Mouse (Mus musculus) ES-CJ7 (cell line): ENCODE results near the gene Lpar5.
A peak's percentile ranks its signal among the peaks of the same experiment; 100 is the strongest.

Experiments
- DNase-seq: peaks from one replicate; pipeline ENCODE4 v3.0.0; 2011; ENCODE audit warnings: low read depth, low spot score

Gene Lpar5

GRCm38 (mm10) chr6:125119387-125119786, 51.7 kb downstream of the Lpar5 start:
- no peak for DNase-seq

DNA sequence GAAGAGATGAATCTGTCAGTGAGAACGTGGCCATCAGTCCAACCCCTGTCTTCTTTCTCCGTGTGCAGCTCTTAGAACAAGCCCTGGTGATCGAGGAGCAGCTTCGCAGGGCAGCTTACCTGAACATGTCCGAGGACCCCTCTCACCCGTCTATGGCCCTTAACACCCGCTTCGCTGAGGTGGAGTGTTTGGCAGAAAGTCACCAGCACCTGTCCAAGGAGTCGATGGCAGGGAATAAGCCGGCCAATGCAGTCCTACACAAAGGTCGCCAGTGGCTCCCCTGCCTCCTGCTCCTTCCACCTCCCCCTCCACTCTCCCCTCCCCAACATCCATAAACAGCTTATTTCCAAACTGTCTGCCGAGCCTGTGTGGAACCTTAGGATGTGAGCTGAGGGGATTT, 61.0 kb downstream of the Lpar5 start:
- no peak for DNase-seq

DNA sequence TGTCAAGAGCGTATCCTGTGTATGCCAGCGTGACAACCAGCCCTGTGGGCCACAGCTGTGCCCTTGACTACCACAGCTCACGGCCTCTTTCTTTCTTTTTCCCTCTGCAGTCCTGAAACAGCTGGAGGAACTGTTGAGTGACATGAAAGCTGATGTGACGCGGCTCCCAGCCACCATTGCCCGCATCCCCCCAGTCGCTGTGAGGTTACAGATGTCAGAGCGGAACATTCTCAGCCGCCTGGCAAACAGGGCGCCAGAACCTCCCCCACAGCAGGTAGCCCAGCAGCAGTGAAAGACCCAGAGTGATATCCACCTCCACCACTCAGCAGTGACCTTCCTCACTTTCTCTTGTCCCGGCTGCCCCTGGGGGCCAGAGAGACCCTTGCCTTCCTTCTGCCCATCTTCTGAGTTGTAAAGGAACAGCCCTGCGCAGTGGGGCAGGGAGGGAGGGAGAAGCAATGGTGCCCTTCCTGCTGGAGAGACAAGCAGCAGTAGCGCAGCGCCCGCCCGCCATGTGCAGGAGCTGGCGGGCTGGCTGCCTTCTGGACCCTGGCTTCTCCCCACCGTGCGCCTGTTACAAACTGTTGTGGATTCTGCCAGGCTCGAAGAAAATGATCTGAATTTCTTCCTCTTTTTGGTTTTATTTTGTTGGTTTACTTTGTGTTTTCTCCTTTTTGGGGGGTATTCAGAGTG, 62.1 kb downstream of the Lpar5 start:
- peak; percentile 50 for DNase-seq

GRCm38 (mm10) chr6:125131302-125132156, 63.8 kb downstream of the Lpar5 start, which contains the start of gene Nop2:
Gene Nop2 (plus strand): TSS chr6:125131909.
- peak; percentile 99 for DNase-seq
